Mouse (Mus musculus) urinary bladder, postnatal 10 days (tissue): Measurements from ENCODE around the gene Nfkb1.

Experiments
- DNase-seq: peaks from one replicate; pipeline ENCODE4 v3.0.0; 2022; ENCODE audit warnings: low spot score

Gene Nfkb1

GRCm38 (mm10) chr3:135630430-135631095 is 60.8 kb downstream of the Nfkb1 start:
- no peak for DNase-seq

- no peak for DNase-seq
Measured at GRCm38 (mm10) chr3:135629830-135630355, 61.5 kb downstream of the Nfkb1 start.

DNA sequence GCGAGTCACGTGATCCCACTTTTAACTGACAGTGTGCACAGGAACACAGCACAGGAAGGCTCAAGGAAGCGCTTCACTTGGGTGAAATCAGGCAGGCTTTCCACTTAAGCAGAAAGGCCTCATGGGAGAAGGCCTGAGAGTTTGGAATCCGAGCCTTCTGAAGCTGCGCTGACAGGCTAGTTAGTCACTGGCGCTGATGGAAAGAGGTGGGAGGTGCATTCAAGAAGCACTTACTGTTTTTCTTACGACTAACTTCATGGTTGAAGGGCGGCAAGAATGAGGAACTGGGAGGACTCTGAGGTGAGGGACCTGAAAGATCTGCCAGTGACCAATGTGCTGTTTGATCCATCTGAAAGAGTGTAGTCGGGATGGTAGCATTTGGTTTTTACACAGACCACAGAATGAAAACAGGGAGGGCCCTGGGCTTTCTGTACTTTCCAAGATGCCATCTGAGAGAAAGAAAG is 62.6 kb downstream of the Nfkb1 start:
- DNase-seq, result no peak

DNA sequence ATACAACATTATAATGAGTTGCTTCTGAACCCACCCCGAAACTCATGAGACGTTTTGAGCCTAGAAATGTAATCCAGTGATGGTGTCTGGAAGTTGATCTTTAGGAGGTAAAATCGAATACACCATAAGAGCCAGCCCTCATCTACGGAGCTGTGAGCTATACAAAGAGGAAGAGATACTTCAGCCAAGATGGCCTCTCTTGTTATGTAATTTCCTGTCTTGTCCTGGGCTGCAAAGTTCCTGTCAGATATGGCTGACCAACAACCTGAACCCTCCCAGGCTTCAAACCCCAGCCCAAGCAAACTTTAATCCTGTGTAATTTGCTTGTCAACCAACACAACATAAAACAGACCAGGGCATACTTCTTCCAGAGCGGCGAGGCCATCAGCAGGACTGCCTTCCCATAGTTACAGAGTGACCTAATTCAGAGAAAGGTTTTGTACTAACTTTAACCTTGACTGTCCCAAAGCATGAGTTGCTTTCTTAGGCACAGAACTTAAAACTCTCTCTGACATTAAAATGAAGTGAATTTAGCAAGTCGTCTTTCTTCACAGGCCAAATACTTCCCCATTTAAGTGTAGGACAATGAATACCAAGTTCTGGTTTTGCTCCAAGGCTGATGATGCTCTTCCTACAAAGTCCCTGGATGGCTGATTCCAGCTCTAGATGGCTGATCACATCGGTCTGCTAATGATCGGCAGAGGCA is 63.2 kb downstream of the Nfkb1 start:
- DNase-seq, result no peak

- no peak for DNase-seq
Measured at GRCm38 (mm10) chr3:135625290-135625689, 66.1 kb downstream of the Nfkb1 start.

- no peak for DNase-seq
Measured at GRCm38 (mm10) chr3:135616730-135617129, 74.6 kb downstream of the Nfkb1 start.

DNA sequence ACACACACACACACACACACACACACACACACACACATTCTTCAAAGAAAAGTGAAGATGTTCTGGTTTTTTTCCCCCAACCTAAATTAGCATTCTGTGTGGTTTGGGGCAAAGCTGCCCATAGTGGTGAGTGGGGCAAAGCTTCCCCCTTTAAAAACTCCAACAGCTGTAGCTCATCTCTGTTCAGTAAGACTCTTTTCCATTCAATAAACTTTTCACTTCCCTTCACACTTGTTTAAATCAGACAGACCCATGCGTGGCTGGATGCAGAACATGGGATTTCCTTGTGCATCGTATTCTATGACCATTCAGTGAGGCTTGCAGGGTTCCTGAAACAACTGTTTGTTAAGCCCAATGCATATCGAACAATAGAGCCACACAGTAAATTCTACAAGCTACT is 77.0 kb downstream of the Nfkb1 start:
- no peak for DNase-seq

- DNase-seq, result no peak
Measured at GRCm38 (mm10) chr3:135610221-135610620, 81.1 kb downstream of the Nfkb1 start.

- DNase-seq, result no peak
Measured at GRCm38 (mm10) chr3:135607660-135608473, 83.5 kb downstream of the Nfkb1 start.

- DNase-seq, result no peak
Measured at GRCm38 (mm10) chr3:135607021-135607420, 84.3 kb downstream of the Nfkb1 start.

DNA sequence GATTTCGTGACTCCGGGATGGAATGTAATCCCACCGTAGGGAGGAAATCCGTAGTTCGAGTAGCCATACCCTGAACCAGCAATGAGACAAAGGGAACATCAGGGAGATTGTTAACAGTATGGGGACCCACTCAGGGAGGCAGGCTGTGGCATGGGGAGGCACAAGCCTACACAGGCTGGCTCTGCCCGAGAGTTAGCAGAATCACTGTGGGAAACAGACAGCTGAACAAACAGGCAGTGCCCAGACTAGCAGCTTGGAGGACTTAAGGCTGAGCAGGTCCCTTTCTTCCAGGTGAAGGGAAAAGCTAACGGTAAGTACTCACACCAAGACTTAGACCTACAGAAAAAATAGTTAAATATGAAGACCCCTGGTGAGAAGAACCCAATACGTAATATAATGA is 84.8 kb downstream of the Nfkb1 start:
- DNase-seq, result no peak

DNA sequence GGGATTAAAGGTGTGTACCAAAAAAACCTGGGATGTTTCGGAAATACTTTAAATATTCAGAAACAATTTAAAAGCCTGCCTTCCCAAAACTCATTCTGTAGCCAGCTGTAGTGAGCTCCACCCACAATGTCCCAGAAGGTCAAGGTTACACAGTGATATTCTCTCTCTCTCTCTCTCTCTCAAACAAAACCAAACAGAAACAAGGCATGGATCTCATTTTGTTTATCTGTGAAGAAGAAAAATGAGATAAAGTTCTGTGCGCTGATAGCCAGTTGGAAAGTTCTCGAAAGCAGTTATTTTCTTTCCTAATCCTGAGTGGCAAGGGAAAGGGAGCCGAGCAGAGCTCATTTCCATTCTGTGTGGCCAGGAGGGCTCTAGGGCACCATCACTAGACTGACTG is 85.9 kb downstream of the Nfkb1 start:
- no peak for DNase-seq

DNA sequence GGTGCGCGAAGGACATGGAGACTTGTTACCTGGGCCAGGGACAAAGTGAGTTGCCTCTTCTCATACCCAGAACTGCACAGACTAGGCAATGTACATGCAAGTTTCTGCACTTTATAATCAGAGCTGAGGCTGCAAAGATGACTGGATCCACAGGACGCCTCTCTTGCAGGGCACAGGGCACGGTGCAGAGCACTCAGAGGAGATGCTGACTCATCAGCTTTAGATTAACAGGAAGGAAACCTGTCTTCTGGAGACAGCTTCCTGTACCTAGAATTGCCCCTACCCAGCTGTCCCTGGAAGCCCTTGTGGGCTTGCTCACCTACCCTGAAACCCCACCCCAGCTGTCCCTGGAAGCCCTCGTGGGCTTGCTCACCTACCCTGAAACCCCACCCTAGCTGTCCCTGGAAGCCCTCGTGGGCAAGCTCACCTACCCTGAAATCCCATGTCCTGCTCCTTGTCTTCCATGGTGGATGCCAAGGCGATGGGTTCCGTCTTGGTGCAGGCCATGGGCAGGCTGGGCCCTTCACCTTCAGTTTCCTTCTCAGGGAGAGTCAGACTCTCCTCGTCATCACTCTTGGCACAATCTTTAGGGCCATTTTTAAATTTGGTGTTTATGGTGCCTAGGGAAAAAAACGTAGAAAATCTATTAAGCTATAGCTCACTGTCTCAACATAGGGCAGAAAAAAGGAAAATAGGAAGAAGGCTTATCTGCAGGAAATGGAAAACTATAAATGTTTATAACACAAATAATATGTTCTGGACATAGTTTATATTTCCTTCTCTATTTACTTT is 86.5 kb downstream of the Nfkb1 start:
- no peak for DNase-seq

DNA sequence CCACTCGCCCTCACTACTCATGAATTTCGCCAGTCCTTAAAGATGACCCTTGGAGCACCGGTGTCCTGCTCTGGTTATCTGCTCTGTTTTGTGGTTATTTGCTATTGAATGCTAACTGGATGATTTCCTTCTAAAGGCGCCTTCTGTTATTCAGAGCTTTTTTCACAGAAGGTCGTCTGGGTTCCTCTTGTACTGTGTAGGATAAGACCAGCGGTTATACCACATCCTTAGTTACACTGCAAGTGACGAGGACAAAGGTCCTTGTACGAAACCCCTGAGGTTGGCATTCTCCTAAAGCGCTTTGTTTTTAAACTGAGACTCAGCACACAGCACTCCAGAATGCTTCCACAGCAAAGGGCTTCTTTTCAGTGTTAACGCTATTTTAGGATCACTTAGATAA is 88.6 kb downstream of the Nfkb1 start:
- DNase-seq, result no peak

DNA sequence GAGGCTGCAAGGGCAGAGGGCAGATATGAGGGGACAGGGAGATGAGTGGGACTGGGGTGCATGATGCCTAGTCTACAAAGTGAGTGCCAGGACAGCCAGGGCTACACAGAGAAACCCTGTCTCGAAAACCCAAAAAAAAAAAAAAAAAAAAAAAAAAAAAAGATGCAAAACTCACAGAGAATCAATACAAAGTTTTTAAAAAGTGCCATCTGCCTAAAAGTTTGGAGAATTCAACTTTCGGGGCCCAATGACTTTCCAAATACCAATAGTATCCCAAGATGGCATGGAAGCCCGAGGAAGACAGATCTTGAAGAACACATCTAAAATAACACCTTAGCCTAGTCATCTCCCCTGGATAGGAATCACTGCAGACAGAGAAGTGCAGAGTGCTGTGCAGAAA is 93.0 kb downstream of the Nfkb1 start:
- DNase-seq, result no peak

GRCm38 (mm10) chr3:135597014-135597413 is 94.3 kb downstream of the Nfkb1 start:
- no peak for DNase-seq

- DNase-seq, result no peak
Measured at GRCm38 (mm10) chr3:135594238-135594917, 97.0 kb downstream of the Nfkb1 start.

GRCm38 (mm10) chr3:135592011-135592410 is 99.3 kb downstream of the Nfkb1 start:
- no peak for DNase-seq

- DNase-seq, result no peak
Measured at GRCm38 (mm10) chr3:135591376-135591775, 100.0 kb downstream of the Nfkb1 start.

DNA sequence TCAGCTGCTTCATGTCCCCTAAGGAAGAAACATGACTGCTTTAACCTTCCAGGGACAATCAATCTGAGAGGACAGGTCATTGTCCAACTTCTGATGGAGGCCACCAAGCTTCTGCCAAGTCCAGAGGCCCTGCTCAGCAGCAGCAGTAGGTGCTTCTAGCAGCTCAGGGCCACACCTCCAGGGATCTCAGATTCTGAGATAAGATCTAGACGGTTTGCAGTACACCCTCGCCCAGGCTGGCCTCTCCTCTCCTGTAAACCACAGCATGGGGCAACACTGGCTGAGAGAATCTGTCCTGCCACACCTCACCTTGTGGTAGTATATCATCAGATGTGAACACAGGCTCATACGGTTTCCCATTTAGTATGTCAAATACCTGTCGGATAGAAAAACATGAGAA is 100.9 kb downstream of the Nfkb1 start:
- no peak for DNase-seq

DNA sequence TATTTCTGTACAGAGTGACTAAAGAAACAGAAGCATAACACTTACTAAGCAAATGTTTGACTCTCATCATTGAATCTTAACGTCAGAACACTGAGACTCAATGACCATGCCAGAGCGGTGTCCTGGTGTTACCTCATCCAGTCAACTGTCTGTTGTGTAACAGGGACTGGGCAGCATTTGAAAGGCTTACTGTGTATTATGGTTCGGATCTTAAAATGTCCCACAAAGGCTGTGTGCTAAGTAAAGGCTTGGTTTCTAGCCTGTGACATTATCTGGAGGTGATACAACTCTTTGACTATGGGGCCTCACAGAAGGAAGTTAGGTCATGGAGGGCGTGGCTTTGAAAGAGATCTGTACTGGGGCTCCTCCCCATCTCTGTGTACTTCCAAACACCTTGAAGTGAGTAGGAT is 104.9 kb downstream of the Nfkb1 start:
- no peak for DNase-seq
